Mouse (Mus musculus): Measurements from ENCODE around the gene Rubcnl. TPM values are rescaled to one million over a fixed set of nuclear protein-coding genes. Genes with fewer than 3 reads are reported as not detected.

Rubcnl gene
- 0.19 and 0.22 TPM in 2 replicates for polyA plus RNA-seq (2016; fragmentation: Nextera tagmentation; extraction: Ambion mirVana)

DNA sequence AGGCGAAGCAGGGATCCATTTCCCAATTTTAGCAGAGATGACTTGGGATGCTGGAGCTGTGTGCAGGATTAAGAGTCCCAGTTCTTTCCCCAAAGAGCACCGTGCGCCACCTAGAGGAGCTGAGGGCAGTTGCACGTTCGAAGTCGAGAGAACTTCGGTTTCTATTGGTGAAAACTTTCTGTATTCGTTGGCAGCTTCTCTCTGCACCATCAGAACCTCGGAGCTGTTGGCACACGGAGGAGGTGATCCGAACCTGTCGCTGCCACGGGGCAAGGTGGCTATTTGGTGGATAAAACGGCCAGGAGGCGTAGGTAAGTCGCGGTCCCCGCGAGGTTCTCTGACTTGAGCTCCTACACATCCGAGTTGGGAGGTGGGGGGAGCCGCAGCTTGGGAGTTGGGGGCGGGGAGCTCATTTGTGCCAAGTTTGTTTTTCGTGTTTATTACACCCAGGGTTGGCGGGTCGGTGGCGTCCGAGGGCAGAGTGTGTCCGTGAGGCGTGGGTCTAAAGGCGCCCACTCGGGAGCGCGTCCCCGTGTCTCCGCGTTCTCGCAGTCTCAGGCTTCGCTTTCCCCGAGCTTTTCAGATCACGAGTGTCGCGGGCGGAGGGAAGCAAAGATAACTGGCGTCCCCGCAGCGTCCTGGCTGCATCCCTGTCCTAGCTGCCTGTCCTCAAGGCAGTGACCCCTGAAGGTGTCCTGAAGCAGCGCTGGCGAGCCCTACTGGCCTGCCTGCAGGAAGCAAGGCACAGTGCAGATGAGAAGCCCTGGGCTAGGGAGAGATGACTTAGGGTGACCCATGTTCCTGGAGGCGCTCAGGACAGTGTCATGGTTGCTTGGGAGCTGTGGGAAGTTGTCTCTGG lies at the start of gene Rubcnl:
TSS of gene Rubcnl (plus strand) at position 172 of the 859 bp plus-strand sequence.
- Histone ChIP-seq H3K9ac (peak within 1 kb of the TSS; percentile 58), H3K4me1 (peaks cover 11% of the 10 kb centered on the region)
- WGBS (ENCODE audit: insufficient replicate concordance): 1% methylated on average over 49 of the region's 49 CpGs

GRCm38 (mm10) chr14:74972216-74972615 lies 43.6 kb upstream of the Rubcnl start:
- H3K4me1 ChIP-seq: peaks cover 64% of the 10 kb centered on the region
- peak overlapping the region; percentile 10; the same call in 1 of the 2 replicates for H3K4me3 ChIP-seq
- peak; percentile 88 for ATAC-seq
- peak overlapping the region; percentile 48 for H3K4me2 ChIP-seq
- peak overlapping the region; percentile 83 for H3K27ac ChIP-seq
- WGBS (ENCODE audit: insufficient replicate concordance): 6% methylated on average over 3 of the region's 3 CpGs
- no peaks in the 10 kb centered on the region for H3K36me3 ChIP-seq
- H3K9ac ChIP-seq: peak overlapping the region; percentile 47; the same call in 1 of the 2 replicates
- H3K9me3 ChIP-seq (replicated peaks): no peaks in the 10 kb centered on the region
- peaks cover 10% of the 10 kb centered on the region; the same call in 1 of the 2 replicates for H3K27me3 ChIP-seq (replicated peaks)

More for the DNA sequence above, at the start of gene Rubcnl:
- peak within 1 kb of the TSS; percentile 64 for H3K4me3 ChIP-seq
- H3K36me3 ChIP-seq: no peaks in the 10 kb centered on the region
- peaks cover 17% of the 10 kb centered on the region for H3K27me3 ChIP-seq (replicated peaks)
- H3K9me3 ChIP-seq (replicated peaks): no peaks in the 10 kb centered on the region
- peak within 1 kb of the TSS; percentile 88 for H3K4me2 ChIP-seq
- no peak for ATAC-seq
- no peak within 1 kb of the TSS for H3K27ac ChIP-seq

DNA sequence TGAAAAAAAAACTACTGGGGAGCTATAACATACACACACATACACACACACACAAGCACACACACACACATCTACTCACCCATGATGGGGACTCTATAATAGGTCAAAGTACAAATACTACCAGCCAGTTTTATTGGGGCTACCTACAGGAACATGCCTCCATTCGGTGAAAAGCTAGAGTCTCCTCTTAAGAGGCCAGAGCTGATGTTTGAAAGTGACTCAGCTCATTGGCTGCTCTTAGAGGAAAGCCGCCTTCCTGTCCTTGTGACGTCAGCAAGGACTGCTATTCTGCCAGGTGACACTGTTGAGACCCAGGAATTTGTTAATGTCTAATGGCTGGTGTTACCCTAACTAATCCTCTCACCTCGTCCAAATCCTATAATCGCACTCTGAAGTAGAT lies 43.1 kb upstream of the Rubcnl start:
- Histone ChIP-seq H3K4me3 (no peak overlapping the region), H3K36me3 (no peaks in the 10 kb centered on the region), H3K4me1 (peaks cover 64% of the 10 kb centered on the region), H3K4me2 (peak overlapping the region; percentile 48), H3K9ac (peak overlapping the region; percentile 47; the same call in 1 of the 2 replicates), H3K27ac (peak overlapping the region; percentile 83), H3K27me3 (replicated peaks) (peaks cover 10% of the 10 kb centered on the region; the same call in 1 of the 2 replicates), H3K9me3 (replicated peaks) (no peaks in the 10 kb centered on the region)
- ATAC-seq: peak; percentile 76
- WGBS (ENCODE audit: insufficient replicate concordance): 49% methylated on average over 5 of the region's 5 CpGs

GRCm38 (mm10) chr14:74974136-74974651 lies 41.6 kb upstream of the Rubcnl start:
- Histone ChIP-seq H3K36me3 (no peaks in the 10 kb centered on the region), H3K27ac (0 out of 2 replicates have a peak overlapping the region, but pooled peaks have one; percentile 47), H3K27me3 (replicated peaks) (peaks cover 10% of the 10 kb centered on the region), H3K4me3 (no peak overlapping the region), H3K9ac (no peak overlapping the region), H3K9me3 (replicated peaks) (no peaks in the 10 kb centered on the region), H3K4me2 (peak overlapping the region; percentile 9; the same call in 1 of the 2 replicates), H3K4me1 (peaks cover 64% of the 10 kb centered on the region)
- ATAC-seq: no peak
- WGBS (ENCODE audit: insufficient replicate concordance): 22% methylated on average over 10 of the region's 10 CpGs

DNA sequence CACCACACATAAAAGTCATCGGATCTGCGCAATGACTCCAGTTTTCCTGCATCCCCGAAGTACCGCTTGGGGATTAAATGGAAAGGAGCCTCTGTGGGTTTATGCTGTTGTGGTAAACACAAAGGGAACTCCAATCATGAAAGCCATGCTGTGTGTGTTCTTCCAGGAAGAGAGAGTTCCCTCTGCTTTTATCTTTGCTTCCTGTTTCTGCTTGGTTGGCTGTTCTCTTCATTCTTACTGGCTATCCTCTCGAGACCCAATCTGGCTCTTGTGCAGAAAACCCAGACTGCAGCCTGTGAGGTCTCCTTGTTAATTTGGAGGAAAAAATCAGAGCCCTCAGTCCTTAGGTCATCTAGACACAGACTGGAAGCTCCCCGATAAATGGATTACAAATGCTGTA lies 38.9 kb upstream of the Rubcnl start:
- peaks cover 10% of the 10 kb centered on the region for H3K27me3 ChIP-seq (replicated peaks)
- no peaks in the 10 kb centered on the region for H3K9me3 ChIP-seq (replicated peaks)
- H3K4me1 ChIP-seq: peaks cover 45% of the 10 kb centered on the region
- no peak overlapping the region for H3K27ac ChIP-seq
- no peak overlapping the region for H3K9ac ChIP-seq
- WGBS (ENCODE audit: insufficient replicate concordance): 43% methylated on average over 6 of the region's 6 CpGs
- peak overlapping the region; percentile 22; the same call in 1 of the 2 replicates for H3K4me2 ChIP-seq
- no peak for ATAC-seq
- no peaks in the 10 kb centered on the region for H3K36me3 ChIP-seq
- no peak overlapping the region for H3K4me3 ChIP-seq

DNA sequence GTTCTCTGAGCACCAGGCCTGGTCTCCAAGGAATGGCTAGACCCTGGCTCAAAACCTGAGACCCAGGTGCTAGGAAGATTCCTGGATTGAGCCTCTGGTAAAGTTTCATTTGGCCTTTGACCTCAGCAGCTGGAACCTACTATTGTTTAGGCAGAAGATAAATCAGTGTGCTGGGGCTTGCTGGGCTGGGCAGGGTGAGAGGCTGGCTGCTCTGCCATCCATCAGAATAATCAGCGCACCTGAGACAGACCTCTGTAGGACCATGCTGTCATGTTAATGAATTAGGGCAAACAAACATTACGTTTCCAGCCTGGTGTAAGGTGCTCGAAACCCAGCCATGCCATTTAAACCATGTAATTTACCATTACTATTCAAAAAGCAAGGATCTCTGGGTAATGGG lies 34.8 kb upstream of the Rubcnl start:
- WGBS (ENCODE audit: insufficient replicate concordance): 61% methylated on average over 3 of the region's 3 CpGs
- Histone ChIP-seq H3K27me3 (replicated peaks) (peaks cover 5% of the 10 kb centered on the region), H3K36me3 (no peaks in the 10 kb centered on the region), H3K4me3 (no peak overlapping the region), H3K4me2 (no peak overlapping the region), H3K27ac (no peak overlapping the region), H3K4me1 (peaks cover 13% of the 10 kb centered on the region), H3K9me3 (replicated peaks) (no peaks in the 10 kb centered on the region), H3K9ac (no peak overlapping the region)
- ATAC-seq: no peak

DNA sequence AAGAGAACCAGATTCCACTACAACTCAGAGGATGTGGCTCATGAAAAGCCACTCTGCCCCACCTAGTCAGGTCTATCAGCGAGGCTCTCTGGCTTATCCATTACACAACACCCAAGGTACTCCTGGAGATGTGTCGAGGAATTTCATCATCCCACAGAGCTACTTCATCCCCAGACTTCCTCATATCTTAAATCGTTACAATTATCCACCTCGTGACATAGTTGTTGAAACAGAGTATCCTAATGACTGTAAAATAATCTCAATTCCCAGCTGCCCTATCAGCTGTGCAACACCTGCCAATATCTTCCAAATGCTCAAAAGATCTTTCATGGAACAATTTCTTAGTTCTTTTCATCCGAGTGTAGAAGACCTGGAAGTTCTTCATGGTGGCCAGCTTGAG lies 32.7 kb upstream of the Rubcnl start:
- no peaks in the 10 kb centered on the region for H3K36me3 ChIP-seq
- H3K27ac ChIP-seq: no peak overlapping the region
- H3K9ac ChIP-seq: no peak overlapping the region
- no peaks in the 10 kb centered on the region; the same call in 1 of the 2 replicates for H3K27me3 ChIP-seq (replicated peaks)
- ATAC-seq: no peak
- H3K9me3 ChIP-seq (replicated peaks): no peaks in the 10 kb centered on the region
- H3K4me2 ChIP-seq: no peak overlapping the region
- H3K4me3 ChIP-seq: no peak overlapping the region
- 0 out of 2 replicates have a peak, but pooled peaks cover 5% of the 10 kb centered on the region for H3K4me1 ChIP-seq
- WGBS (ENCODE audit: insufficient replicate concordance): 45% methylated on average over 5 of the region's 5 CpGs

GRCm38 (mm10) chr14:74984817-74985391 lies 30.9 kb upstream of the Rubcnl start:
- no peaks in the 10 kb centered on the region for H3K36me3 ChIP-seq
- H3K4me3 ChIP-seq: no peak overlapping the region
- no peaks in the 10 kb centered on the region for H3K9me3 ChIP-seq (replicated peaks)
- no peak; the same call in 1 of the 2 replicates for ATAC-seq
- no peak overlapping the region for H3K9ac ChIP-seq
- 55% methylated on average over 7 of the region's 7 CpGs for WGBS (ENCODE audit: insufficient replicate concordance)
- peaks cover 18% of the 10 kb centered on the region for H3K4me1 ChIP-seq
- no peak overlapping the region for H3K4me2 ChIP-seq
- H3K27me3 ChIP-seq (replicated peaks): no peaks in the 10 kb centered on the region
- no peak overlapping the region for H3K27ac ChIP-seq

DNA sequence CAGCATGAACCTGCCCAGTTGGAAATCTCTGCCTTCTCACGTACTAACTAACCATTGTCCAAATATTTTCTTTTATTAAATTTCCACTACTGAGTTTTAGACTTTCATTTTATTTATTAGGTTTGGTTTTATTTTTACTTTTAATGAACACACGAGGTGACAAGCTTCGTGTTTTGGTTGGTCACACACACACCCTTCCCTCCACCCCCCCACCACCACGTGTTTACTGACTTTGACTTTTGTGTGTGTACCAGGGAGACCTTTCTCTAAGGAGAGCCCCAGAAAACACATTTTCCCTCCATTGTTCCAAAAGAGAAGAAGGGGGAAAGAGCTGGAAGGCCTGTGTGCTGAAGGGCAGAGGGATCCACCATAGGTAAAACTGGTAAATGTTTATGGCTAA lies 30.2 kb upstream of the Rubcnl start:
- H3K27me3 ChIP-seq (replicated peaks): no peaks in the 10 kb centered on the region
- H3K4me2 ChIP-seq: no peak overlapping the region
- no peaks in the 10 kb centered on the region for H3K36me3 ChIP-seq
- H3K27ac ChIP-seq: no peak overlapping the region
- H3K4me1 ChIP-seq: peaks cover 21% of the 10 kb centered on the region
- H3K9ac ChIP-seq: no peak overlapping the region
- no peaks in the 10 kb centered on the region for H3K9me3 ChIP-seq (replicated peaks)
- H3K4me3 ChIP-seq: no peak overlapping the region
- 58% methylated on average over 4 of the region's 4 CpGs for WGBS (ENCODE audit: insufficient replicate concordance)
- no peak for ATAC-seq

- Histone ChIP-seq H3K4me1 (peaks cover 21% of the 10 kb centered on the region), H3K9me3 (replicated peaks) (no peaks in the 10 kb centered on the region), H3K27me3 (replicated peaks) (no peaks in the 10 kb centered on the region), H3K4me3 (no peak overlapping the region), H3K4me2 (no peak overlapping the region), H3K36me3 (no peaks in the 10 kb centered on the region), H3K27ac (no peak overlapping the region), H3K9ac (no peak overlapping the region)
- ATAC-seq: no peak
- WGBS (ENCODE audit: insufficient replicate concordance): 53% methylated on average over 3 of the region's 3 CpGs
These were observed 29.3 kb upstream of the Rubcnl start for GRCm38 (mm10) chr14:74986527-74986926.

DNA sequence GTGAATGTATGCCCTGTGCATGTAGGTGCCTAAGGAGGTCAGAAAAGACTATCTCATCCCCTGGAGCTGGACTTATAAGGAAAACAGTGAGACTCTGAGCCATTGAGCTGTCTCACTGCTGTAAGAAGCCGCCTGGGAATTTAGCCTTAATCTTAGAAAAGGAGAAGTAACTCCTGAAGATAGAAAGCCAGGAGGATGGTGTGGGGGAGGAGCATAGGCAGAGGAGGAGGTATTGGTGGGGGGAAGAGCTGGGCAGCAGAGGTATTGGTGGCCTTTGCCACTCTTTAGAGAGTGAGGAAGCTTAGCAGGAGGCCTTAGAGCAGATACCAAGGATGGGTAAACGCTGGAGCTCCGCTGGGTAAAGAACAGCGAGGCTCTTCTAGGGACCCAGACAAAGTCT lies 26.5 kb upstream of the Rubcnl start:
- Histone ChIP-seq H3K4me3 (no peak overlapping the region), H3K9ac (no peak overlapping the region), H3K9me3 (replicated peaks) (no peaks in the 10 kb centered on the region), H3K27me3 (replicated peaks) (no peaks in the 10 kb centered on the region), H3K4me2 (no peak overlapping the region), H3K4me1 (peaks cover 21% of the 10 kb centered on the region), H3K27ac (no peak overlapping the region), H3K36me3 (no peaks in the 10 kb centered on the region)
- ATAC-seq: no peak
- WGBS (ENCODE audit: insufficient replicate concordance): 27% methylated on average over 4 of the region's 4 CpGs

- no peak overlapping the region for H3K27ac ChIP-seq
- peak; percentile 49; the same call in 1 of the 2 replicates for ATAC-seq
- no peaks in the 10 kb centered on the region for H3K36me3 ChIP-seq
- H3K9me3 ChIP-seq (replicated peaks): no peaks in the 10 kb centered on the region
- H3K4me3 ChIP-seq: no peak overlapping the region
- H3K4me1 ChIP-seq: peaks cover 20% of the 10 kb centered on the region
- no peak overlapping the region for H3K9ac ChIP-seq
- no peak overlapping the region for H3K4me2 ChIP-seq
- H3K27me3 ChIP-seq (replicated peaks): no peaks in the 10 kb centered on the region
- WGBS (ENCODE audit: insufficient replicate concordance): 69% methylated on average over 4 of the region's 4 CpGs
These were observed 25.9 kb upstream of the Rubcnl start for GRCm38 (mm10) chr14:74989909-74990308.
